In the genomic region with DNA sequence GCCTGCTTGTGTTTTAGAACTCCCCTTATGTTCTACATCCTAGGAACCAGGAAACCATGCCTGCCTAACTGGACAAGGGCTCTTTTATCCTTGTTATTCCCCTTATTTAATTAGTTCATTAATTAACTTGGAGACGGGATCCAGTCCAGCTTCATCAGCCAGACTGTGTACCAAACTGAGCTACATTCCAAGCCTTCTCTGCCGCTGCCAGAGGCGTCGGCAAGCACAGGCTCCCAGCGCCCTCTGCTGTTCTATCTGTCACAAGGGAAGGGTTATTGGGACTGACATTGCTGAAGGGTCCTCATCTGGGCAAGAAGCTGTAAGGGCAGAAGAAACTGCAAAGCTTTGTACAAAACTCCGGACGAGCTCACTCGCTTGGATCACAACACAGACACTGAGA, we compare ENCODE assay signal across 8 mouse cellular contexts. TPM values are rescaled to one million over a fixed set of nuclear protein-coding genes. Genes with fewer than 3 reads are reported as not detected.
DNase-seq lines count a peak whose midpoint lies in the region; ATAC-seq and TF ChIP-seq lines count a peak whose summit lies in the region.

No protein-coding gene starts in this region.

- H3K4me1 ChIP-seq in midbrain, embryonic 10.5 days = no peaks in the 10 kb centered on the region
- H3K4me1 ChIP-seq in midbrain, embryonic 16.5 days (ENCODE audit: control insufficient read depth, insufficient read depth, low read length) = no peaks in the 10 kb centered on the region
- H3K4me1 ChIP-seq in forebrain, embryonic 16.5 days (replicated peaks; ENCODE audit: control insufficient read depth, insufficient read depth, low read length) = no peaks in the 10 kb centered on the region
- H3K4me1 ChIP-seq in hindbrain, embryonic 13.5 days (replicated peaks) = no peaks in the 10 kb centered on the region
- H3K4me1 ChIP-seq in stomach, postnatal 0 days (replicated peaks; ENCODE audit: control insufficient read depth, insufficient read depth) = no peaks in the 10 kb centered on the region

- no peaks in the 10 kb centered on the region for H3K9me3 ChIP-seq in midbrain, embryonic 10.5 days (replicated peaks)
- H3K9me3 ChIP-seq in midbrain, embryonic 16.5 days (replicated peaks; ENCODE audit: control insufficient read depth, low read length, poor library complexity, severe bottlenecking) = no peaks in the 10 kb centered on the region
- H3K9me3 ChIP-seq in forebrain, embryonic 16.5 days (ENCODE audit: control insufficient read depth, low read length) = no peaks in the 10 kb centered on the region
- H3K9me3 ChIP-seq in hindbrain, embryonic 13.5 days = no peaks in the 10 kb centered on the region
- H3K9me3 ChIP-seq in stomach, postnatal 0 days (ENCODE audit: control insufficient read depth, low read length) = no peaks in the 10 kb centered on the region

- no peak overlapping the region; the same call in 1 of the 2 replicates for H3K27ac ChIP-seq in midbrain, embryonic 10.5 days (replicated peaks)
- H3K27ac ChIP-seq in midbrain, embryonic 16.5 days (ENCODE audit: low read length) = no peak overlapping the region
- H3K27ac ChIP-seq in forebrain, embryonic 16.5 days (ENCODE audit: low read length) = no peak overlapping the region
- H3K27ac ChIP-seq in hindbrain, embryonic 13.5 days = no peak overlapping the region
- H3K27ac ChIP-seq in stomach, postnatal 0 days (replicated peaks) = no peak overlapping the region

- no peaks in the 10 kb centered on the region for H3K36me3 ChIP-seq in midbrain, embryonic 10.5 days
- H3K36me3 ChIP-seq in midbrain, embryonic 16.5 days (ENCODE audit: control insufficient read depth, insufficient read depth, low read length) = no peaks in the 10 kb centered on the region
- H3K36me3 ChIP-seq in forebrain, embryonic 16.5 days (ENCODE audit: control insufficient read depth, insufficient read depth) = no peaks in the 10 kb centered on the region
- H3K36me3 ChIP-seq in hindbrain, embryonic 13.5 days = no peaks in the 10 kb centered on the region
- no peaks in the 10 kb centered on the region for H3K36me3 ChIP-seq in stomach, postnatal 0 days (ENCODE audit: control insufficient read depth, insufficient read depth, low read length)

- H3K4me2 ChIP-seq in midbrain, embryonic 16.5 days (ENCODE audit: low read length) = no peak overlapping the region
- H3K4me2 ChIP-seq in forebrain, embryonic 16.5 days (ENCODE audit: low read length) = no peak overlapping the region
- no peak overlapping the region for H3K4me2 ChIP-seq in hindbrain, embryonic 13.5 days
- H3K4me2 ChIP-seq in stomach, postnatal 0 days (replicated peaks; ENCODE audit: low read depth) = no peak overlapping the region

- whole genome bisulfite sequencing in midbrain, embryonic 10.5 days = 10% methylated on average over 8 of the region's 8 CpGs
- WGBS in midbrain, embryonic 16.5 days = 3% methylated on average over 8 of the region's 8 CpGs
- 3% methylated on average over 8 of the region's 8 CpGs for WGBS in forebrain, embryonic 16.5 days
- WGBS in hindbrain, embryonic 13.5 days = 9% methylated on average over 8 of the region's 8 CpGs
- 1% methylated on average over 8 of the region's 8 CpGs for WGBS in stomach, postnatal 0 days

- TF ChIP-seq EP300 in stomach, postnatal 0 days (optimal IDR thresholded peaks at IDR 0.05) = no peak

- no peaks in the 10 kb centered on the region; the same call in 1 of the 2 replicates for H3K27me3 ChIP-seq in midbrain, embryonic 10.5 days (ENCODE audit: low read depth, poor library complexity, severe bottlenecking)
- no peaks in the 10 kb centered on the region for H3K27me3 ChIP-seq in midbrain, embryonic 16.5 days (ENCODE audit: control insufficient read depth, insufficient read depth, low read depth, low read length)
- no peaks in the 10 kb centered on the region for H3K27me3 ChIP-seq in forebrain, embryonic 16.5 days (replicated peaks; ENCODE audit: control insufficient read depth, insufficient read depth, low read length)
- H3K27me3 ChIP-seq in hindbrain, embryonic 13.5 days = peaks cover 5% of the 10 kb centered on the region; the same call in 1 of the 2 replicates
- no peaks in the 10 kb centered on the region for H3K27me3 ChIP-seq in stomach, postnatal 0 days (ENCODE audit: control insufficient read depth, insufficient read depth, low read length)

- no peak overlapping the region for H3K4me3 ChIP-seq in midbrain, embryonic 10.5 days
- H3K4me3 ChIP-seq in midbrain, embryonic 16.5 days (ENCODE audit: low read depth, low read length) = no peak overlapping the region
- H3K4me3 ChIP-seq in forebrain, embryonic 16.5 days (replicated peaks; ENCODE audit: low read length) = no peak overlapping the region
- H3K4me3 ChIP-seq in hindbrain, embryonic 13.5 days = no peak overlapping the region
- no peak overlapping the region for H3K4me3 ChIP-seq in stomach, postnatal 0 days (ENCODE audit: low read depth, low read length)

- no peak overlapping the region for H3K9ac ChIP-seq in midbrain, embryonic 16.5 days (ENCODE audit: low read depth, low read length)
- H3K9ac ChIP-seq in forebrain, embryonic 16.5 days (replicated peaks; ENCODE audit: low read depth, low read length) = no peak overlapping the region
- H3K9ac ChIP-seq in hindbrain, embryonic 13.5 days = no peak overlapping the region
- H3K9ac ChIP-seq in stomach, postnatal 0 days (ENCODE audit: low read length) = no peak overlapping the region

- ATAC-seq in midbrain, embryonic 16.5 days = no peak
- ATAC-seq in forebrain, embryonic 16.5 days = peak; percentile 73
- 0 out of 2 replicates have a peak, but pooled peaks have one; percentile 21 for ATAC-seq in hindbrain, embryonic 13.5 days (ENCODE audit: low FRiP score)
- peak; percentile 61 for ATAC-seq in megakaryocyte-erythroid progenitor cell, adult 5-6 weeks (replicated peaks; ENCODE audit: low FRiP score, low TSS enrichment, poor library complexity, severe bottlenecking)
- peak; percentile 53; the same call in 1 of the 2 replicates for ATAC-seq in stomach, postnatal 0 days (ENCODE audit: low FRiP score, low TSS enrichment)

- TF ChIP-seq CTCF in stomach, postnatal 0 days (IDR thresholded peaks at IDR 0.05; ENCODE audit: low read depth) = peak; percentile 99

- peak; percentile 76 for DNase-seq in midbrain, embryonic 10.5 days (ENCODE audit: low spot score)
- peak; percentile 41 for DNase-seq in c-Kit-positive CD71-positive TER-119-negative erythroid progenitor cells, embryonic 14.5 days (ENCODE audit: low read depth)
- DNase-seq in layer of hippocampus, postnatal 14 days (ENCODE audit: low spot score in 2 of 2) = peak; percentile 76 to 92
- DNase-seq in stomach, postnatal 0 days (ENCODE audit: low spot score) = peak; percentile 80

RNA-seq across cellular contexts. Expression of a gene that starts 22.3 kb away (rescaled TPM):
- 105 TPM in 2 replicates for polyA plus RNA-seq in midbrain, embryonic 10.5 days (2016; fragmentation: Nextera tagmentation; extraction: Ambion mirVana)
- polyA plus RNA-seq in midbrain, embryonic 16.5 days (2015; fragmentation: Nextera tagmentation; extraction: Ambion mirVana) = 96.2 and 98.2 TPM in 2 replicates
- polyA plus RNA-seq in forebrain, embryonic 16.5 days (2015; fragmentation: Nextera tagmentation; extraction: Ambion mirVana) = 90.1 and 99.5 TPM in 2 replicates
- polyA plus RNA-seq in hindbrain, embryonic 13.5 days (2015; fragmentation: Nextera tagmentation; extraction: Ambion mirVana) = 91.5 and 96.2 TPM in 2 replicates
- total RNA-seq in layer of hippocampus, postnatal 14 days (2021) = 10 to 100 TPM; 41.9 to 43.7 TPM
- total RNA-seq in megakaryocyte-erythroid progenitor cell, adult 5-6 weeks (2014; fragmentation: Nextera tagmentation) = 74.9 and 108 TPM in 2 replicates
- total RNA-seq in megakaryocyte-erythroid progenitor cell, adult 5-6 weeks (2017) = 81.8 and 87.7 TPM in 2 replicates
- 29.8 and 30.0 TPM in 2 replicates for polyA plus RNA-seq in stomach, postnatal 0 days (2015; fragmentation: Nextera tagmentation; extraction: Ambion mirVana)

RNA-seq across cellular contexts. Expression of a gene that starts 27.7 kb away (rescaled TPM):
- not detected in 2 replicates for polyA plus RNA-seq in midbrain, embryonic 10.5 days (2016; fragmentation: Nextera tagmentation; extraction: Ambion mirVana)
- polyA plus RNA-seq in midbrain, embryonic 16.5 days (2015; fragmentation: Nextera tagmentation; extraction: Ambion mirVana) = not detected in 2 replicates
- not detected in 2 replicates for polyA plus RNA-seq in forebrain, embryonic 16.5 days (2015; fragmentation: Nextera tagmentation; extraction: Ambion mirVana)
- polyA plus RNA-seq in hindbrain, embryonic 13.5 days (2015; fragmentation: Nextera tagmentation; extraction: Ambion mirVana) = not detected in 2 replicates
- under 1 TPM in 1 of 2 experiments, not detected in 1; 0.14 TPM for total RNA-seq in layer of hippocampus, postnatal 14 days (2021)
- total RNA-seq in megakaryocyte-erythroid progenitor cell, adult 5-6 weeks (2014; fragmentation: Nextera tagmentation) = not detected in 2 replicates
- not detected in 2 replicates for total RNA-seq in megakaryocyte-erythroid progenitor cell, adult 5-6 weeks (2017)
- polyA plus RNA-seq in stomach, postnatal 0 days (2015; fragmentation: Nextera tagmentation; extraction: Ambion mirVana) = 0.27 and 0.35 TPM in 2 replicates

RNA-seq across cellular contexts. Expression of a gene that starts 29.5 kb away (rescaled TPM):
- 8.4 and 9.4 TPM in 2 replicates for polyA plus RNA-seq in midbrain, embryonic 10.5 days (2016; fragmentation: Nextera tagmentation; extraction: Ambion mirVana)
- 7.0 and 7.9 TPM in 2 replicates for polyA plus RNA-seq in midbrain, embryonic 16.5 days (2015; fragmentation: Nextera tagmentation; extraction: Ambion mirVana)
- 5.7 and 7.7 TPM in 2 replicates for polyA plus RNA-seq in forebrain, embryonic 16.5 days (2015; fragmentation: Nextera tagmentation; extraction: Ambion mirVana)
- polyA plus RNA-seq in hindbrain, embryonic 13.5 days (2015; fragmentation: Nextera tagmentation; extraction: Ambion mirVana) = 4.8 and 8.0 TPM in 2 replicates
- 1 to 10 TPM; 4.8 to 5.7 TPM for total RNA-seq in layer of hippocampus, postnatal 14 days (2021)
- total RNA-seq in megakaryocyte-erythroid progenitor cell, adult 5-6 weeks (2014; fragmentation: Nextera tagmentation) = 4.9 and 7.1 TPM in 2 replicates
- total RNA-seq in megakaryocyte-erythroid progenitor cell, adult 5-6 weeks (2017) = 0.61 TPM in 1 of 2 replicates, not detected in the other
- polyA plus RNA-seq in stomach, postnatal 0 days (2015; fragmentation: Nextera tagmentation; extraction: Ambion mirVana) = 3.1 TPM in 2 replicates

RNA-seq across cellular contexts. Expression of a gene that starts 29.8 kb away (rescaled TPM):
- 22.8 and 24.0 TPM in 2 replicates for polyA plus RNA-seq in midbrain, embryonic 10.5 days (2016; fragmentation: Nextera tagmentation; extraction: Ambion mirVana)
- polyA plus RNA-seq in midbrain, embryonic 16.5 days (2015; fragmentation: Nextera tagmentation; extraction: Ambion mirVana) = 32.1 and 32.6 TPM in 2 replicates
- 32.5 TPM in 2 replicates for polyA plus RNA-seq in forebrain, embryonic 16.5 days (2015; fragmentation: Nextera tagmentation; extraction: Ambion mirVana)
- polyA plus RNA-seq in hindbrain, embryonic 13.5 days (2015; fragmentation: Nextera tagmentation; extraction: Ambion mirVana) = 28.6 and 29.8 TPM in 2 replicates
- 10 to 100 TPM; 29.7 to 30.1 TPM for total RNA-seq in layer of hippocampus, postnatal 14 days (2021)
- total RNA-seq in megakaryocyte-erythroid progenitor cell, adult 5-6 weeks (2014; fragmentation: Nextera tagmentation) = 5.1 and 6.5 TPM in 2 replicates
- 1.5 and 6.2 TPM in 2 replicates for total RNA-seq in megakaryocyte-erythroid progenitor cell, adult 5-6 weeks (2017)
- 11.3 and 11.5 TPM in 2 replicates for polyA plus RNA-seq in stomach, postnatal 0 days (2015; fragmentation: Nextera tagmentation; extraction: Ambion mirVana)

RNA-seq across cellular contexts. Expression of a gene that starts 30.0 kb away (rescaled TPM):
- 2.4 and 3.7 TPM in 2 replicates for polyA plus RNA-seq in midbrain, embryonic 10.5 days (2016; fragmentation: Nextera tagmentation; extraction: Ambion mirVana)
- 3.0 and 3.1 TPM in 2 replicates for polyA plus RNA-seq in midbrain, embryonic 16.5 days (2015; fragmentation: Nextera tagmentation; extraction: Ambion mirVana)
- polyA plus RNA-seq in forebrain, embryonic 16.5 days (2015; fragmentation: Nextera tagmentation; extraction: Ambion mirVana) = 2.0 TPM in 2 replicates
- polyA plus RNA-seq in hindbrain, embryonic 13.5 days (2015; fragmentation: Nextera tagmentation; extraction: Ambion mirVana) = 2.3 and 2.8 TPM in 2 replicates
- 1 to 10 TPM; 3.2 to 4.8 TPM for total RNA-seq in layer of hippocampus, postnatal 14 days (2021)
- total RNA-seq in megakaryocyte-erythroid progenitor cell, adult 5-6 weeks (2014; fragmentation: Nextera tagmentation) = not detected in 2 replicates
- total RNA-seq in megakaryocyte-erythroid progenitor cell, adult 5-6 weeks (2017) = not detected in 2 replicates
- 11.1 and 13.4 TPM in 2 replicates for polyA plus RNA-seq in stomach, postnatal 0 days (2015; fragmentation: Nextera tagmentation; extraction: Ambion mirVana)
